Mouse (Mus musculus) CD8-positive naive resting alpha-beta T cell, adult 2 months (primary cell): ENCODE measurements at regions not wholly inside any gene's neighbourhood (a gene's known extent, or its start where the extent isn't known, plus 50 kb on each side); places are given as distances from the start of the nearest gene placed in this dataset.
"Not testable (repeated sequence)": the region's sequence is repeated elsewhere in the genome, so short reads cannot be mapped to it uniquely, and the experiment has no call there.

ENCODE experiments used
- DNase-seq, 2 experiments: peaks; one replicate each; pipeline ENCODE4 v3.0.0; 2022; ENCODE audit warnings: low read depth in 2 of 2, low spot score in 2 of 2

DNA sequence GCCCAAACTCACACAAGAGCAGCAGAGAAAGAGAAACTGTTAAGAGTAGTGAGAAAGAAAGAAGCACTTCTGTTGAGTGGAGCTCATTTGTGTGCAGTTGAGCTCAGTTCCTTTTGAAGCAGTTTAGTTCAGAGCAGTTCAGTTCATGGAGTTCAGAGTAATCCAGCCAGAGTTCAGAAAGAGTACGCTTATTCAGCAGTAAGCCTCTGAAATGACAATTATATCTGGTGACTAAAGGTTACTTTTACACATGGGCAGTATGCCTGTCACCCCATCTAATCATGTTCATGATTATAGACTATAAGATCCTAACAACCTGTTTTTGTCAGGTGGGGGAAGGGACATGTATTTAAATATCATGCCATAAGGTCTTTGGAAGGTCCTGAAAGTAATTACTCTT is 333.9 kb upstream of the Klf6 start:
- DNase-seq = no peak

DNA sequence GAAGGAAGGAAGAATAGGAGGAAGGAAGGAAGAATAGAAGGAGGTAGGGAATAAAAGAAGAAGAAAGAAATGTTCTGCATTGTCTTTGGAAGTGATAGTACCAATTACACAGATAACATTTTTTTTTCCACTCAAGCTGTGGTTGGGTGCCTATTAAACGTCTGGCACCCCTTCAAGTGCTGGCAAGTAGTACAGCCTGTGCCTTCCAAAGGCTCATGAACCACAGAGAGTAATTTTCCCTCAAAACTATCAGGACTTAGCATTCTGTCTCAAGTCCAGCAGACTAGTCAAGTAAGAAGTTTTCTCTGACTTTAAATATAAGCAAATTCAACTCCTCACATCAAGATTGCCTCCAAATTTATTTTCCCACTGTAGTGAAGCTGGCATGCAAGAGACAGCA is 321.0 kb upstream of the Klf6 start:
- DNase-seq = no peak

DNA sequence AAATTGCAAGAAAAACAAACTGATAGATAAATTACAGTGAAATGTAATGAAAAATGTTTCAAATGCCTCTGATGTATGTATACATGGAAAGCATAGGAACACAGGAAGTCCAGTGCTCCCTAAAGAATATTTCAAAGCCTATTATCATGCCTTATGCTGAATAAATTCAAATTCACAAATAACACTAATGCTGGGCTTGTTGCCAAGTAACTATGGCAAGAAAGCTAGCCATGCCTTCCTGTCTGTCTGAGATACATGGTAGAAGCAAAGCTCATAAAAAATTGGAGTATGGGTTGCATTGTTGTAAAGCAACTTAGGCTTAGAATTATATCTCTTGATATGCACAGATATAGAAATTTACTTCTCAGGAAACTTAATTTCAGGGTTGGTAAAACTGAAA is 315.8 kb upstream of the Klf6 start:
- no peak for DNase-seq

DNA sequence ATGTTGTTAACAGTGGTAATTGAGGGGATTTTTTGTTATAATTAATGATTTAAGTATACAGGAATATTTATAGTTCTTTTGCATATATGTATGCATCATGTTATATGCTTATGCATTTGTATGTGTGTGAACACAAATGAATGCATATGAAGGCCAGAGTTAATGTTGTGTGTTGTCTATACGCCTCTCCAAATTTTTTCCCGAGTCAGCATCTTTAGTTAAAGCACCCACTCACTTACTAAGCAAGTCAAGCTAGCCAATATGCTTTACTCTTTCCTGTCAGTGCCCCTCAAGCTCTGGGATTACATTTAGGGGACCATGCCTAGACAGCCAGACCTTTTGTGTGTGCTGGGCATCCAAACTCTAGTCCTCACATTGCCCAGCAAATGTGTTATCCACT is 315.3 kb upstream of the Klf6 start:
- DNase-seq = no peak

DNA sequence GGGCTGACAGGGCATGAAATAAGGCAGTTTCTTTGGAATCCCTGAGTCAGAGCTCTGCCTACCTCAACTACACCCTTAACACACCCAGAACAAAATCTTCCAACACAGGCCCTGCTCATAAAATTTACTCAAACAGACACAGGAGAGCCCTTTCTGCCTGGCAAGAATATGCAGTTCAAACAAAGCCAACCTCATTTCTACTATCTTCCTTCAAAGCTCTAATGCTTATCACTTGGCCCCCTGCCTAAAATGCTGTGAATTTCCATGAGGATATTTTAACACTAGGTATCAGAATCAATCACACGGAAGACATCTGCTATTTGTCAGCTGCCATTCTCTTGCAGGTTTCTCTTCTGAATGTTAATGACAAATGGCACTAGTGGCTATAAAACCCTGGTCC is 314.3 kb upstream of the Klf6 start:
- DNase-seq = no peak

DNA sequence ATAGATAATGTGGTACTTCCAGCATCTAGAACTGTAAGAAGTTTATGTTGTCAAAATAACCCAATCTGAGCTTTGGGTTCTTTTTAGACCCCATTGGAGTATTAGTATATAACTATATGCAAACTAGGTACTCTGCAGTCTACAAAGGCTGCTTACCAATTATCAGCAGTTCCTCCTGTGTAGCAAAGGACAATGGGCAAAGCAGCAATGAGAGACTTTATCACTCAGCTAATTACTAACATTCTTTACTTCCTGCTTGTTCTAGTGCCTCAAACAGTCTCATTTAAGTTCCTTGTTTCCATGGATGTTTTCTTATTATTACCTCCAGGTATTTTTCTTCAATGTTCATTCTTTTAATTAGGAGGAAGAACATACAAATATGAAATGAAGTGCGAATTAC is 312.5 kb upstream of the Klf6 start:
- no peak for DNase-seq

DNA sequence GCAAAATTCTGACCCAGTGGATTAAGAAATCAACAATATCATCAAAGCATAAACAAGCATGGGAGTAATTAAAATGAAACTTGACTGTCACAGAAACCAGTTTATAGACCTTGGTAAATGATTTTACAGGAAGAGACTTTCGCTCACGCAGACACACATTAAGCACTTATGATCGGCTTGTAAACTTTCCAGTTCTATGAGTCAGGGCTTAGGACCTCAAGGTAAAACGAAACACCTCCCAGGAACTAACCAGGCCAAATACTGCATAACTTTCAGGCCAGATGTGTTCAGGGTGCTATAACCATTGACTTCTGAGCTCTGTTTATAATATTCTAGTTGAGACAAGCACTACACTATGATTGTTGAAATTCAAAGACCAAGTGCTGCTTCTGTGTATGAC is 312.1 kb upstream of the Klf6 start:
- DNase-seq = no peak

DNA sequence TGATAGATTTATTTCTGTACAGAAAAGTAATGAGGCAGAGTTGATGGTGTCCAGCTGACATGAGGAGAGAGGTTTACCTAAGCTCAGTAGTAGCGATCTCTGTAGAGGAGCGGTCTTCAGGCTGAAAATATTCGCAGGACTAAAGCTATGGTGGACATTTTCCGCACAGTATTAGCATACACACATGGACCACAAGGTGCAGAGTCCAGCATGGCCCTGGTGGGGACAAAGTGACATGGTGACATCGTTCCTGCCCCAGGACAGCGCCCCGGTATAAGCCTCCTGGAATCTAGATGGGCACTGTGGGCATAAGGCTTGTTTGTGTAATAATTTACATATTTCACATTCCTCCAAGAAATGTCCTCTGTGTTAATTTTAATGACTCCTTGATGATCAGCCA is 311.5 kb upstream of the Klf6 start:
- no peak for DNase-seq

DNA sequence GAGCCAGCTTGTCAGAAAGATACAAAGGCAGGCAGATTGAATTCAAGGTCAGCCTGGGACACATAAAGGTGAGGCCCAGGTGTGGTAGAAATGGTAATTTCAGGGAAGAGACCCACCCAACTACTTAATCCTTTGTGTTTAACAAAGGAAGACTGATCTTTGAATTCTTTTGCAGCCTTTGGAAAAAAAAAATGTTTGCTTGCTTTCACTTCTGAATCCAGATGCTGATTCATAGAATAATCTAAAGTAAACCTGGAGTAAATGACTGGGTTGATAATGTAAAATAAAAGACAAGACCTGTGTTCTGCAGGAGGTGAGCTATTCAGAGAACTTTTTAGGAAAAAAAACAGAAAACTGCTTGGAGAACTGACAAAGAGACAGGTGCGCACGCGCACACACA is 310.9 kb upstream of the Klf6 start:
- DNase-seq = no peak

DNA sequence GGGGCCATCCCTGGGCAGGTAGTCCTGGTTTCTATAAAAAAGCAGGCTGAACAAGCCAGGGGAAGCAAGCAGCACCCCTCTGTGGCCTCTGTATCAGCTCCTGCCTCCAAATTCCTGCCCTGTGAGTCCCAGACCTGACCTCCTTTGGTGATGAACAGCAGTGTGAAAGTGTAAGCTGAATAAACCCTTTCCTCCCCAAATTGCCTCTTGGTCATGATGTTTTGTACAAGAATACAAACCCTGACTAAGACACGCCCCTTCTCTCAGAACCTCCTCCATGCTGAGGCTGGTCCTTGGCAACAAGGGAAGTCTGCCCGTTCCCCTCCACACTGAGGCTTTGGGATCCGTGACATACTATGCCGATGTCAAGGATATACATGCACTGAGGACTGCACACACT is 310.2 kb upstream of the Klf6 start:
- no peak for DNase-seq

DNA sequence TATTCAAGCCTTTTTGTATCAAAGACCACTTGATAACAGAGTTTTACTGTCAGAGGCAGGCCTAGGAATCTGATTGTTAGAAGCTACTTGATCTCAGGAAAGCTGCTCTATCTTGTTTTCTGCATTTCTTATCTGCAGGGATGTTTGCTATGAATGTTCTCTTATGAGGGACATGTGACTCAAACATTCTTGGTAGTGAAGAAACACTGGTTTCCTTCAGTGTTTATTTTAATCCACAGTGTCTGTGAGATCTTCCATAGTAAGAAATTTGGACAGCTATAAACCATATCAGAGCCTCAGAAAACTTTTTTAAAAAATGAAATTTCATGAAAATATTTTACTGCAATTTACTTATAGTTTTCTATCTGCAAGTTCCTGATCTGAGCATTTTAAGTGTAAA is 307.8 kb upstream of the Klf6 start:
- DNase-seq = no peak

DNA sequence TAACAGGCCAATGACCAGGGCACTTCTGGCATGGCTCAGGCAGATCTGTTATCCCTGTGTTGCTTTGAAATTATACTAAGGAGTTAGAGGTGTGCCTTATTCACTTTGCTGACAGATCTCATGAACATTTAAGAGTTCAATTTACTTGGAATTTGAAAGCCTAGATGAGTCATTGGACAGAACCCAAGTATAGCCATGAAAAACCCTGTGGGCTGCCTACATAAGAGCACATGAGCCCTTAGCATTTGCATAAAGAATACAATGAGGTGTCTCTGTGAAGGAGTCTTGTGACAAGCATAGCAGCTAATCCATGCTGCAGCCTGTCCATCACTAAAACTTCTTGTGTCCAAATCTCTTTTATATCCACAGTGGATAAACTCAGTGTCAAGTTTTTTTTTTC is 303.2 kb upstream of the Klf6 start:
- no peak for DNase-seq

DNA sequence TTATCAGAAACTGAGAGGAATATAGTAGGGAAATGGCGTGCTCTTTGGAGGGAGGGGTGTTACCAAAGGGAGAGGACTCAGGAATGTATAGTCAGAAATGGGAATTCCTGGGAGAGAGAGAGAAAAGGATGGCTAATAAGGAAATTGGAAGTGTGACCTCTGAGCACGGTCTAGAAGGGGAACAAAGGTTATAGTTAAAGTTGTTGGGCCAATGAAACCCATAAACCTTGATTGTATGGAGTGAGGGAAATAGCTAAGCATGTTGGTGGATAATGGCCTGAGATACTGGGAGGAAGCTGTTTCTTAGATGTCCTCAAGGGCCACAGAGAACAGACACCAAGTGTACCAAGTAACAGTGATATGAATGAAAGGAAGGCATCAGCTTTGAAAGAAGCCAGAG is 294.8 kb upstream of the Klf6 start:
- no peak for DNase-seq

DNA sequence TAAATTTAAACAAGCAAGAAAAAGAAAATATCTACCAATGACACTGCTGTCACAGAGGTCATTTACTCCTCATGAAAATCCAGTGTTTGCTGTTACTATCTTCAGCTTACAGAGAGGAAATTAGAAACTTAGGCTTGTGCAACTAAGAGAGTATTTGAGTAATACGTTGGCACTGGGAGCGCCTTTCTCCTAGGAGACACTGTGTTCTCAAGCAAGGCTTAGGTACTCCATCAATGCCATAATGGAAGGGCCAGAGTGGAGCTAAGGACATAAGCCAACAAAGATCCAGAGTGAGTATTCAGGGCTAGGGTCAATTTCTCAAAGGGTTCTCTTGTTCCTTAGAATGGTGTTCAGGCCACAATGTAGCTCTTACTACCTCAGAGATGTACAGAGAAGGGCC is 294.4 kb upstream of the Klf6 start:
- DNase-seq = no peak

DNA sequence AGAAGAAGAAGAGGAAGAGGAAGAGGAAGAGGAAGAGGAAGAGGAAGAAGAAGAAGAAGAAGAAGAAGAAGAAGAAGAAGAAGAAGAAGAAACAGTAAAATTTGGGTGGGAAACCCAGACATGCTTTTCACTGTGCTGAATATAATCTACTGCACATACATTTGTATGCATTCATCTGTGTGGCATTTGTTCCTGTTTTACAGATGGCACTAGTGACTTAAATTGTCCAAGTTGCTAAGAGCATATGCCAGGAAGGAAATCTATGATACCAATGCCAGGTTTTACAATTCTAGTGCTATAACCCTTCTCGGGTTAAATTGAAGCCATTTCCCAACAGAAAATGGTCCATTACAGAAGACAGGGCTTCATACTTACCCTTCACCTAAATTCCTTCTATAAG is 291.7 kb upstream of the Klf6 start:
- DNase-seq = no peak

DNA sequence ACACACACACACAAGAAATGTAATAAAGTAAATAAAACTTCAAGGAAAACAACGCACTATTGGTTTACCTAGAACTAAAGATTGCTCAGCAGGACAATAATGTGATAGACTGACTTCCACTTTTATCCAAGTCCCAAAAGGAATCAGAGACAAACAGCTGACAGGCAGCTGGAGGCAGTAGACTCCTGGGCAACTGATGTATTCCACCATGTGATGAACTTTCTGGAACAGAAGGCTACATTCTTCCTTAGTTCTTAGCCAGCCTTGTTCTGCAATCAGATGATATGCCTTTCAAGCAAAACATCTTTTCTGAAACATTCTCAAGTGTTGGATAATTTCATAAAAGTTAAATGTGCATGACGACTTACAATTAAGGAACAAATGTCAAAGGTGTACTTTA is 290.9 kb upstream of the Klf6 start:
- DNase-seq = no peak

DNA sequence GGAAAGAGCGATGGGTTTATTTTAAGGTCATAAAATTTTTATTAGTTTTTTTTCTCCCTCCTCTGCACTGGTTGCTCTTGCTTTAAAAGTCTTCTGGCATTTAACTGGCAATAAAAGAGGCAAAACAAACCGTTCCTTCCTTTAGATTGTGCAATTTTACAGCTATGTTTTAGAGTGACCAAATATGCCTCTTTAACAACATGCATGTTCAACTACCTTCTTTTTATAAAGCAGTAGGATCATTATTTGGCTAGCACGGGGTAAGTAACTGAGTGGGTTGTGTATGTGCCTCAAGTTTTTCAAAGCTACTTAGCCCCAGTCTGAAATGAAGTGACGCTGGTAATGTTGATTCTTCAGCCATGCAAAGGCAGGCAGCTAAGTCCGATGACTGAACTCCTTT is 284.7 kb upstream of the Klf6 start:
- no peak for DNase-seq

DNA sequence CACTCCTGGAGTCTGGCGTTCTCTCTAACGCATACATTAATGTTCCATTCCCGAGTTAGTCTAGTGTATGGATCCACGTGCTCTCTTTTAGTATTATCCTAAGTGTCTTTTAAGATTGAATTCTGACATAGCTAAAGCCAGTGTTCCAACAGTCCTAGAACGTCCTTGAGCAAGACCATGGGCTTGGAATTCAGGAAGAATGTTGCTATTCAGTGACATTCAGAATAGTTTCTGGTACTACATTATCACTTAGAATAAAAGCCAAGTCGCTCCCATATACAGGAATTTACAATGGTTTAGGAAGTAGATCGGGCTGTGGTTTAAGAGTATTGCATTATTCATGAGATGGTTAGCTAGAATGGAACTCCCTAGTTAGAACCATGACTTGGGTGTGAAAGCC is 277.6 kb upstream of the Klf6 start:
- DNase-seq = not testable (repeated sequence)

DNA sequence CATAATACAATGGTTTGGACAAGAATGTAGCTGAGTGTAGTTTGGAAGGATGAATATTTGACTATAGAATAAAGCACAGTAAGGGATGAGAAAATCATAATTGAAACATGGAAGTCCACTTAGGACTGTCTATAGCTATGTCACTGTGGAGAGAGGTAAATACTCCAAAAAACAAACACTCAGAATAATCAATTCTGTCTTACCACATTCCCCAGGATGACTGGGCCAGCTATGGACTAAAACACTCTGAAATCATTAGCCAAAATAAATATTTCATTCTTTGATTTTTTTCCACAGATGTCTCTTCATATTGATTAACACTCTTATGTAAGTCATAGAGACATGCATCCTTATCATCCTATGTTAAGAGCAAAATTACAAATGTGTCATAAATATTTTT is 274.1 kb upstream of the Klf6 start:
- no peak for DNase-seq

DNA sequence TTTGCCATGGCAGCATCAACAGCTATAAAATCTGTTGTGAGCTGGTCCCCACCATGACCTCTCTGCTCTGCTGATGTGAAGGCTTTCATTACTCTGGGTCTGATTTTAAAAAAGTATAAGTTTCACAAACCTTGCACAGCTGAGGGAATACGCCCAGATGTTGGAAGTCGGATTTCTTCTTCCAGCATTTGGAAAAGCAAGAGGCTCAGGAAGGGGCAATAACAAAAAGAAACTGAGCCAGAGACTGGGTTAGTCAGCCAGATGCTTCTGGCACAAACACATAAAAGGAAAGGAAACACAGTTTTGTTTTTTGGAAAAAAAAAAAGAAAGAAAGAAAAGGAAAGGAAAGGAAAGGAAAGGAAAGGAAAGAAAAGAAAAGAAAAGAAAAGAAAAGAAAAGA is 270.0 kb upstream of the Klf6 start:
- DNase-seq = no peak

DNA sequence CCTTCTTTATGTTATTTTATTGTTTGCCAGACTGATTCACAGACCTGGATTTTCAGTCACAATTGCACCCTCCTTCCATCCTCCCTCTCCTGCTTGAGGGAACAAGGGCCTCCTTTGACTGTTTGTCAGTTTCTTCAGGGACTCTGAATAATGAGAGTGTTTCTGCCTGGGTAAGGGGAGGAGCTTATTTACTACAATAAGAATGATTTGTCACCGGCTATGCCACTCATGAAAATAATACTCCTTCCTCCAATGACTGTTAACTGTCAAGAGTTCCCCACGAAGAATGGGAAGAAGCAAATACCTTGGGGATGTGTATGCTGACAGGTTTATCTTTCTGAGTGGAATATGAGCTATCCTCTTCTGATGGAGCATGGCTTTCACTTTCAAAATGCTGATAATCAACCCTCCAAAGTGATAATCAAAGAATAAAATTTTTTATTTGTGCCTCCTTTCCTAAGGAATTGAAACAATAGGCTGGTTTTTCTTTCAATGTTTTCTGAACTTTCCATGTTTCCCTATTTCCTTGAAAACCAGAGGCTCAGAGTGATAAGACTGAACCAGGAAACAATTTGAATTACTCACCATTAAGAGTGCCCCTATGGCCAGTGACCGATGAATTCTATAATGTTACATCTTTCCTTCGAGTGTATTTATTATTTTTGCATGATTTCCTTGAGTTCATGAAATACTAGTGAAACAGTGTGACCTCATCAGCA is 269.3 kb upstream of the Klf6 start:
- DNase-seq = no peak

DNA sequence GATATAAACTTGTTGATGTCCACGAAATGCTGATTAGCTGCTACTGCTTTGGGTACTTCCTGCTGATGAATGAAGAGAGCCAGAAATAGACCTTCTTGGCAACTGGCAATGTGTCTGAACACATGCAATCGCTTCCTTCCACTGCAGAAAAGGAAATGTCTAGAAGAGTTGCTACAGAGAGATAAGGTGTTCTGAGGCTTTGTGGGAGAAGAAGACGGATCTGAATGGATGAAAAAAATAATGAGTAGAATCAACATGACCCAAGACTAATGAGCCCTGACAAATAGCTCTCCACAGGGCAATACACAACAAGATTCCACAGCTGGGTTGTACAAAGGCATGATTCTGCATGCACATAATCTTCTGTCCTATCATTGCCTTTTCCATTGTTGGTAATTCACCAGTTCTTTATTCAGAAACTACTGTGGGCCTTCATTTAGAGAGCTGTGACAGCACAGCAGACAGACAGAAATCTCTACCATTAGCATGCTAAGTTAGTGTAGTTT is 268.7 kb upstream of the Klf6 start:
- no peak for DNase-seq

DNA sequence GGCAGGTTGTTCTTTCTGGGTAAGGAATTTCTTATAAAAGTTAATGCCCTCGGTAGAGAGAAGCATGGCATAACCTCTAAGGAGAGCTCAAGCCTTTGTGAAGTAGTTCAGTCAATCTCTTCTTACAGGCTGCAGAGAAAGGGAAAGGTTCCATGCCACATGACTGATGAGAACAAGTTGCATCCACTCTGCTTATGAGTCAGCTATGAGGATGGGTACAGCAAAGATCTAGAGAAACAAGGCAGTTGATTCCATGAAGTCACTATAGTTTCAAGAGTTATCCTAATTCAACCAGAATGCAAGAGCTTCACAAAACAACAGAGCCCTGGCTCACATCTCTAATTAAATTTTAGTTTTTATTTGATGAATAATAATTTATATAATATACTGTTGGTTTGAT is 259.6 kb upstream of the Klf6 start:
- DNase-seq = no peak
